Mouse (Mus musculus): ENCODE measurements around the gene Rgp1. TPM values are rescaled to one million over a fixed set of nuclear protein-coding genes. Genes with fewer than 3 reads are reported as not detected.

Rgp1 gene
- total RNA-seq, 4 experiments from 2014 or later: 31.3 to 39.6 (median 34.6) TPM

DNA sequence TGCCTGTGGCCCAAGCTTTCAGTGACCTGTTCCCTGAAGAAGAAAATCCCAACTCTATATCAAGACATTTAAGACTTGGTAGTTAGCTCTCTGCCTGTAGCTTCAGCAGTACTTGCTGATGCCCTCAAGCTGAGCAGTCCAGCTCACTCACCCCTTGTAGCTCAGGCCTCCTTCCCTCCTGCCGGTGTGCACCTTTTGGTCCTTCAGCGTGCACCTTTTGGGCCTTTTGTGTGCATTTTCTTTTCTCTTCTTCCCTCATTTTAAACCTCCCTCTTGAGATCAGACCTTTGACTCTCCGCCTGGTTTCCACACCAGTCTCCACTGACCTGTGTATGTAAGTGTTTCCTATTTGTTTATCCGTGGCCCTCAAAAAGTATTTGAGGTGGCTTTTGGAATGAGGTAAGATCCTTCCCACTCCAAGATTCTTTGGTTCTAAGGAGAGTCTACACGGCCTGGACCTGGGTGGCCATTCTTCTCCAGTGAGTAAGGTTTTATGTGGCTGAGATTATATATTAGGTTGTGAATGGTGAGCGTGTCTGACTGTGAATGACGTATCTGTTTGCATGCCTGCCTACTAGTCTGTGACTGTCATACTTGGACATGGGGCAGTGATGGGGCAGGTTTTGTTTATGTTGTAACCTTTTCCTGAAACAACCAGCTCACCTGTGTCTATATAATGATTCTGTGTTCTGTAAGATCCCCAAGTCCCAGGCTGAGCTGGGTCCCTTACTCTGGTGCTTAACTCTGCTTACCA, 56.3 kb downstream of the Rgp1 start:
- no peak for DNase-seq (ENCODE audit: low spot score)

DNA sequence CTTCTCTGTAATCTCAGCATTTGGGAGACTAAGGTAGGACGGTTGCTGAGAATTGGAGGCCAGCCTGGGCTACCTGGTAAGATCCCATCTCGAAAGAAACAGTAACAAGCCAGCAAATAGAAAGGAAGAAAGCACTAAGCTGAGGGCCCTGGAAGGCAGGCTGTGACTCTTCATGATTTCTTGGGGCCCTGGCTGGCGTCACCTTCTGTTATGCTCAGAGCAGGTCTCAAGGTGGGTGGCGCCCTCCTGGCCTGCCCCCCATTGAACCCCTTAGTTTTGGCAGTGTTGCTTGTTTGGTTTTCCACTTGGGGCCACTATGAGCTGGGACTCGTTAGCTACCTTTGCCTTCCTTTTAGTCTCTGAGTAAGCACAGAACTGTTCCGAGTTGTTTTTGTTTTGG, 58.2 kb downstream of the Rgp1 start:
- no peak for DNase-seq (ENCODE audit: low spot score)

Small RNA genes within 50 kb of the gene (microRNA-seq; reads per million reads assigned to microRNA genes)
- gene Gm25262: 0.84 reads per million

Other genes starting within 250 kb of the Rgp1 start
- 10 to 100 TPM; 47.4 to 58.6 (median 48.9) TPM for gene Rusc2, start 196.7 kb upstream of the Rgp1 start, total RNA-seq (2022)
- not detected for gene Fam166b, start 149.6 kb upstream of the Rgp1 start, total RNA-seq (2022)
- gene Tesk1, start 136.8 kb upstream of the Rgp1 start, total RNA-seq (2022): 10 to 100 TPM; 31.3 to 38.2 (median 35.2) TPM
- gene Cd72, start 124.1 kb upstream of the Rgp1 start, total RNA-seq (2022): 1 to 10 TPM in 1 of 4 experiments, under 1 TPM in 3; 0.24 to 1.1 (median 0.69) TPM
- not detected for gene Sit1, start 95.0 kb upstream of the Rgp1 start, total RNA-seq (2022)
- gene Ccdc107, start 85.8 kb upstream of the Rgp1 start, total RNA-seq (2022): 10 to 100 TPM; 28.7 to 39.4 (median 32.4) TPM
- gene Arhgef39, start 79.0 kb upstream of the Rgp1 start, total RNA-seq (2022): not detected
- 1 to 10 TPM in 1 of 4 experiments, under 1 TPM in 3; 0.25 to 1.0 (median 0.52) TPM for gene Car9, start 71.7 kb upstream of the Rgp1 start, total RNA-seq (2022)
- gene Tpm2, start 55.0 kb upstream of the Rgp1 start, total RNA-seq (2022): 10 to 100 TPM; 25.4 to 34.9 (median 31.1) TPM
- gene Creb3, start 16.4 kb upstream of the Rgp1 start, total RNA-seq (2022): 10 to 100 TPM; 39.7 to 48.8 (median 43.2) TPM
- gene Tln1, start 16.0 kb upstream of the Rgp1 start, total RNA-seq (2022): 100 to 1,000 TPM in 2 of 4 experiments, 10 to 100 TPM in 2; 96.1 to 117 (median 101) TPM
- 10 to 100 TPM; 11.7 to 14.0 (median 13.0) TPM for gene Gba2, start 158 bp downstream of the Rgp1 start, total RNA-seq (2022)
- under 1 TPM in 1 of 4 experiments, not detected in 3; 0.52 TPM for gene Msmp, start 5.8 kb downstream of the Rgp1 start, total RNA-seq (2022)
- 10 to 100 TPM; 41.4 to 57.5 (median 44.0) TPM for gene Npr2, start 53.2 kb downstream of the Rgp1 start, total RNA-seq (2022)
- under 1 TPM in 1 of 4 experiments, not detected in 3; 0.53 TPM for gene Spag8, start 74.9 kb downstream of the Rgp1 start, total RNA-seq (2022)
- gene Hint2, start 77.8 kb downstream of the Rgp1 start, total RNA-seq (2022): 100 to 1,000 TPM; 162 to 188 (median 167) TPM
- gene Tmem8b, start 90.3 kb downstream of the Rgp1 start, total RNA-seq (2022): 10 to 100 TPM; 20.3 to 24.0 (median 21.7) TPM
- under 1 TPM; 0.14 to 0.38 (median 0.28) TPM for gene Fam221b, start 90.4 kb downstream of the Rgp1 start, total RNA-seq (2022)
- gene Olfr70, start 122.1 kb downstream of the Rgp1 start, total RNA-seq (2022): not detected
- not detected for gene Olfr71, start 131.5 kb downstream of the Rgp1 start, total RNA-seq (2022)
- gene Hrct1, start 148.5 kb downstream of the Rgp1 start, total RNA-seq (2022): 1 to 10 TPM; 3.0 to 4.4 (median 4.3) TPM
- 1 to 10 TPM; 3.6 to 4.4 (median 4.1) TPM for gene Spaar, start 151.3 kb downstream of the Rgp1 start, total RNA-seq (2022)
- gene Olfr159, start 192.3 kb downstream of the Rgp1 start, total RNA-seq (2022): not detected
- gene Olfr156, start 245.2 kb downstream of the Rgp1 start, total RNA-seq (2022): not detected

All from heart, adult 8-10 months (tissue).